Mouse (Mus musculus) erythroblast, embryonic 14.5 days (primary cell): ENCODE results near the gene Shc2.

ENCODE experiments used
- GATA1 ChIP-seq: IDR thresholded peaks from 2 replicates; pipeline ENCODE4 v1.6.1; 2012; ENCODE audit warnings: low read length, inconsistent platforms, mixed read lengths
- TAL1 ChIP-seq: IDR thresholded peaks from 3 replicates; pipeline ENCODE4 v1.6.1; 2012; ENCODE audit warnings: low read length, inconsistent platforms, mixed read lengths

DNA sequence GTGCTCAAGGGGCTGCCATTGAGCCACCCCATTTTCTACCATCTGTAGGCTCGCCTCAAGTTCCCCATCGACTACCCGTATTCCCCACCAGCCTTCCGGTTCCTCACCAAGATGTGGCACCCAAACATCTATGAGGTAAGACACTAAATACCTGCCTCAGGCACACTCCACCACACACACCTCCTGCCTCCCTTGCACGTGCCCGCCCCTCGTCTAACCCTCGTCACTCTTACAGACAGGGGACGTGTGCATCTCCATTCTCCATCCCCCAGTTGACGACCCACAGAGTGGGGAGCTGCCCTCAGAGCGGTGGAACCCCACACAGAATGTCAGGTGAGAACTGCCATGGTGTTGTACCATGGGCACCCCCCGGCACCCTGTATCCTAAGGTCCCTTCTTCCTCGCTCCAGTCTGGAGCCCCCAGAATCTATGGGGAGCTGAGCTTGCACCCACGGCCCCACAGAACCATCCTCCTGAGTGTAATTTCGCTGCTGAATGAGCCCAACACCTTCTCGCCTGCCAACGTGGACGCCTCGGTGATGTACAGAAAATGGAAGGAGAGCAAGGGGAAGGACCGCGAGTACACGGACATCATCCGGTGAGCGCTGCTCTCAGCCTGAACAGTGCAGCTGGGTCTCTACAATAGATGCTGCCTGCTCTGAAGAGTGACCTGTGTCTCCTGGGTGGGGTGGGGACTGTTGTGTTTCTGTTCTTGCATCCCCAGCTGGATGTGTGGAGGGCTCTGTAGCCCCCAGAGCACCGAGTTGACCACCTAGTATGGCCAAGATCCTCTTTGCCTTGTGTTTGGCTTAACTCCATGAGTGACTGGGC lies 47.3 kb upstream of the Shc2 start:
- no peak for TF ChIP-seq TAL1
- no peak for TF ChIP-seq GATA1
